Mouse (Mus musculus): ENCODE measurements at regions not wholly inside any gene's neighbourhood (a gene's known extent, or its start where the extent isn't known, plus 50 kb on each side); places are given as distances from the start of the nearest gene placed in this dataset.

DNA sequence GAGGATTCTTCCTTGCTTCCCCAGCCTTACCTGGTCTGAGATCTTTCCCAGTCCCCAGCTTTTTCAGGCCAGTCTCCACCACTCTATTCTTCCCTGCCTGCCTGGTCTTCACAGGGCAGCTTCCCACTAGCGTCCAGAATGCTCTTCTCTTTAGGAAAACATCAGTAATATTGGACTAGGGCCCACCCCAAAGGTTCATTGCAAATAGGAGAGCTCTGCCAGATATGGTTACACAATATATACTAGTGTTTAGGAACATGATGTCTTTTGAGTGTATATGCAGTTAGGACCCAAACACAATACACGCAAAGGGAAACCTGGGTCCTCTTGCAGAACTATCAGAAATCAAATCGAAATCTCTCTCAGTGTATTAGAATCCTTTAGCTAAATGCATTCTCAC lies 70.5 kb upstream of the Adcy2 start:
- no peaks in the 10 kb centered on the region for H3K27me3 ChIP-seq (ENCODE audit: insufficient read depth, low read length)
- H3K9ac ChIP-seq (replicated peaks; ENCODE audit: low read length, poor library complexity, severe bottlenecking): no peak overlapping the region
- ATAC-seq (ENCODE audit: low FRiP score) (no peak), DNase-seq (ENCODE audit: low spot score) (no peak)
- no peaks in the 10 kb centered on the region for H3K36me3 ChIP-seq (ENCODE audit: insufficient read depth, low read length)
- H3K9me3 ChIP-seq (ENCODE audit: low read length): no peaks in the 10 kb centered on the region
- no peak for TF ChIP-seq CTCF (IDR thresholded peaks at IDR 0.05)
- no peaks in the 10 kb centered on the region for H3K4me1 ChIP-seq (ENCODE audit: insufficient read depth, low read length)
- 88% methylated on average over 3 of the region's 3 CpGs for WGBS
- H3K4me3 ChIP-seq (ENCODE audit: low read depth, low read length): no peak overlapping the region
- no peak overlapping the region; the same call in 1 of the 2 replicates for H3K27ac ChIP-seq (ENCODE audit: low read depth, low read length)
- H3K4me2 ChIP-seq (ENCODE audit: low read depth, low read length, poor library complexity, severe bottlenecking): no peak overlapping the region

DNA sequence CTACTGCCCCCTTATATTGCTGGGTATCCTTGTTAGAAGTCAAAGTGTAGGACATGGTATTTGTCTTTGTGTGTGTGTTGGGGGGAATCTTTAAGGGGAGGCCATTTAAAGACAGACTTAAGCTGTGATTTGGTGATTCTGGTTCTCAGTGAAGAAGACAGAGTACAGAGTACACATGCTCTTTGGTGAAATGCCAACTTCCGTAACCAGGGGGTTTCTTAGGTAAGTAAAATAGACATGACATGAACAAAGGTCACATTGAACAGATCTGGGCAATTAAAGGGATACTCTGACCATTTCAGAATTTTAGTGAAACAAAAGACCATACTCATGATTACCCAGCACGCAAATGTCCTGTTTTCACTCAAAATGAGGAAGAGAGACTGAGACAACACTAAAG lies 67.3 kb upstream of the Adcy2 start:
- 89% methylated on average over 2 of the region's 2 CpGs for whole genome bisulfite sequencing
- no peak for TF ChIP-seq CTCF (IDR thresholded peaks at IDR 0.05)

DNA sequence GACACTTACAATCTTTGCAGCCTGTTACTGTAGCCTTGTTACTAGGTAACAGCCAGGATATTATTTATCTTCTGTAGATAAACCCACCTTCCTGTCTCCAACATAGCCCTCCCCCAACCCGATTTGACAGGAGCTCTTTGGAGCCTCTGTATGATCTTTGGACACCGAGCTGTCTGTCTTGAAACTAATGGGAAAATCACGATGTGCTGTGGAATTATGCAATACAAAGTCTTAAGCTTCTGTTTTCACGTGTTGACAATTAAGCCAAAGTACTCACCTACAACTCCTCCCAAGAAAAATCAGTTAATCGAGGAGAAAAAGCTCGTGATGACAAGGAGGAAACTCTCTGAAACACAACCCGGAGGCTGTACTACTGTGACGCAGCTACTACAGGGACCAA lies 65.9 kb upstream of the Adcy2 start:
- ATAC-seq (ENCODE audit: low FRiP score): no peak
- TF ChIP-seq CTCF (IDR thresholded peaks at IDR 0.05): no peak
- H3K9ac ChIP-seq (replicated peaks; ENCODE audit: low read length, poor library complexity, severe bottlenecking): no peak overlapping the region

More for the DNA sequence above, 67.3 kb upstream of the Adcy2 start:
- H3K9me3 ChIP-seq (ENCODE audit: low read length): no peaks in the 10 kb centered on the region
- no peak overlapping the region for H3K27ac ChIP-seq (ENCODE audit: low read depth, low read length)
- no peak overlapping the region for H3K9ac ChIP-seq (replicated peaks; ENCODE audit: low read length, poor library complexity, severe bottlenecking)
- DNase-seq (ENCODE audit: low spot score) (no peak), ATAC-seq (ENCODE audit: low FRiP score) (no peak)
- H3K4me2 ChIP-seq (ENCODE audit: low read depth, low read length, poor library complexity, severe bottlenecking): no peak overlapping the region
- H3K36me3 ChIP-seq (ENCODE audit: insufficient read depth, low read length): no peaks in the 10 kb centered on the region
- no peaks in the 10 kb centered on the region for H3K4me1 ChIP-seq (ENCODE audit: insufficient read depth, low read length)
- H3K4me3 ChIP-seq (ENCODE audit: low read depth, low read length): no peak overlapping the region
- no peaks in the 10 kb centered on the region for H3K27me3 ChIP-seq (ENCODE audit: insufficient read depth, low read length)

DNA sequence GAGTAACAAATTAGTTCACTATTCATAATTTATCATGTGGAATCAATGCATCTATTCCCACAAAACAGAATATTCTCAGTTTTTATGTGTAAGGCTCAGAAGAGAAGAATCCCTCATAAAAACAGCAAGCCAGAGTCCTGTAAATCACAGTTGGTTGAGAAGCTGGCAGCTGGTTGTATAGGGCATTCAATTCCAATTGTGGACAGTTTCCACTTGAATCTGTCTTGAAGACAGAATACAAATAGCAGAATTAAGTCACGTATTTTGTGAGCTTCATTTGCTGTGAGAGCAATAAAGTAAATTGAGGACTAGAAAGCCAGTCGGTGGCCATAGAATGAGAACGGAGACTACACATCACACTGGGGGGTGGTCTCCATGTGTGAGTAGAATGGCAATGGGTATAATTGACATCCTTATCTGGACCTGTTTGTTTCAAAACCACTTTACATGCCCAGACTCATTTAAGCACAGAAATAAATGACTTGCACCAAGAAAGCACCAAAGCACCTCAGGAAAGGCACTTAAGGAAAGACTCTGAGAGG lies 63.4 kb upstream of the Adcy2 start:
- H3K9me3 ChIP-seq (ENCODE audit: low read length): no peaks in the 10 kb centered on the region
- WGBS: 78% methylated on average over 3 of the region's 3 CpGs
- H3K9ac ChIP-seq (replicated peaks; ENCODE audit: low read length, poor library complexity, severe bottlenecking): no peak overlapping the region
- H3K36me3 ChIP-seq (ENCODE audit: insufficient read depth, low read length): no peaks in the 10 kb centered on the region
- DNase-seq (ENCODE audit: low spot score) (no peak), ATAC-seq (ENCODE audit: low FRiP score) (no peak)
- H3K4me2 ChIP-seq (ENCODE audit: low read depth, low read length, poor library complexity, severe bottlenecking): no peak overlapping the region
- no peaks in the 10 kb centered on the region for H3K27me3 ChIP-seq (ENCODE audit: insufficient read depth, low read length)
- no peak overlapping the region for H3K27ac ChIP-seq (ENCODE audit: low read depth, low read length)
- no peaks in the 10 kb centered on the region for H3K4me1 ChIP-seq (ENCODE audit: insufficient read depth, low read length)
- H3K4me3 ChIP-seq (ENCODE audit: low read depth, low read length): no peak overlapping the region
- TF ChIP-seq CTCF (IDR thresholded peaks at IDR 0.05): no peak

More for the DNA sequence above, 65.9 kb upstream of the Adcy2 start:
- no peak for DNase-seq (ENCODE audit: low spot score)
- H3K27ac ChIP-seq (ENCODE audit: low read depth, low read length): no peak overlapping the region
- H3K9me3 ChIP-seq (ENCODE audit: low read length): no peaks in the 10 kb centered on the region
- 84% methylated on average over 8 of the region's 8 CpGs for WGBS
- no peak overlapping the region for H3K4me2 ChIP-seq (ENCODE audit: low read depth, low read length, poor library complexity, severe bottlenecking)
- no peaks in the 10 kb centered on the region for H3K27me3 ChIP-seq (ENCODE audit: insufficient read depth, low read length)
- no peaks in the 10 kb centered on the region for H3K4me1 ChIP-seq (ENCODE audit: insufficient read depth, low read length)
- no peak overlapping the region for H3K4me3 ChIP-seq (ENCODE audit: low read depth, low read length)
- no peaks in the 10 kb centered on the region for H3K36me3 ChIP-seq (ENCODE audit: insufficient read depth, low read length)

DNA sequence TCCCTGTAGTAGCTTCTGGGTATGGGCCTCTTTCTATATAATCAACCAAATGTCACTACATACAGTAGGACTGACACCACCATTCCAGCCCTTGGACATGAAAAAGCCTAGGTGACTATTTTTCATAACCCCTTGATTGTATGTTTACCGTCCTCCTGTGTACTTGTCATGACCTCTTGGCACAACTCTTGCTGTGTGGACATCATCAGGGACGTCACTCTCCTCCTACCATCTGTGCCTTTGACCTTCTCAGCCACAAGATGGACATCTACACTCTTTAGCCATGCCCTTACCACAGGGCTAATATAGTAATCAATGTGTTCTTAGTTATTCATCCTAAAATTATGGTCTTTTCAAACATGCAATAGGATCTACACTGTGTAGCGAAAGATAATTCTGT lies 62.1 kb upstream of the Adcy2 start:
- no peak overlapping the region for H3K4me2 ChIP-seq (ENCODE audit: low read depth, low read length, poor library complexity, severe bottlenecking)
- H3K4me1 ChIP-seq (ENCODE audit: insufficient read depth, low read length): no peaks in the 10 kb centered on the region
- no peaks in the 10 kb centered on the region for H3K27me3 ChIP-seq (ENCODE audit: insufficient read depth, low read length)
- H3K27ac ChIP-seq (ENCODE audit: low read depth, low read length): no peak overlapping the region
- ATAC-seq (ENCODE audit: low FRiP score): no peak
- no peak for DNase-seq (ENCODE audit: low spot score)
- no peak overlapping the region for H3K4me3 ChIP-seq (ENCODE audit: low read depth, low read length)
- TF ChIP-seq CTCF (IDR thresholded peaks at IDR 0.05): no peak
- WGBS: 82% methylated on average over 3 of the region's 3 CpGs
- no peak overlapping the region for H3K9ac ChIP-seq (replicated peaks; ENCODE audit: low read length, poor library complexity, severe bottlenecking)
- H3K9me3 ChIP-seq (ENCODE audit: low read length): no peaks in the 10 kb centered on the region
- no peaks in the 10 kb centered on the region for H3K36me3 ChIP-seq (ENCODE audit: insufficient read depth, low read length)

Data from midbrain, postnatal 0 days (tissue).